Mouse (Mus musculus) bone marrow macrophage, adult 2 months (primary cell): Measurements from ENCODE around the gene Nrxn1.

Experiments
- CTCF ChIP-seq: IDR thresholded peaks from 2 replicates; pipeline ENCODE4 v1.5.1; 2012; ENCODE audit warnings: low read depth, mild to moderate bottlenecking, low read length, moderate library complexity
- POLR2A ChIP-seq: IDR thresholded peaks from 2 replicates; pipeline ENCODE4 v1.6.1; 2012; ENCODE audit warnings: mild to moderate bottlenecking, low read depth, low read length, borderline replicate concordance

DNA sequence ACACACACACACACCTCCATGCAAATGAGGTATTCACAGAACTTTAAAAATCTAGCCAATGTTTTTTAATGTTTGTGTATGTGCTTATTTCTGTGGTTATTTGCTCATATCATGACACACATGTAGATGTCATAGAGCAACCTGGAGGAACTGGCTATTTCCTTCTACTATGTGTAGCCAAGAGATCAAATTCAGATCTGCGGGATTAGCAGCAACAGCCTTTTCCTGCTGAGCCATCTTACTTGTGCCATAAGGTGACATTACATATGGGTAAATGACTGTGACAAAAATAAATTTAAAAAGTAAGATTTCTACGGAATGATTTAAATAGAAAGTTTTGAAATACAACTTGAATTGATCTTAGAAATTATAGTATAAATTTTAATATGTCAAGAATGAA is 672.1 kb downstream of the Nrxn1 start:
- TF ChIP-seq POLR2A (no peak), CTCF (no peak)
